Mouse (Mus musculus) cerebellum, postnatal 25 days (tissue): ENCODE measurements around the gene Spaca7.
A peak's percentile ranks its signal among the peaks of the same experiment; 100 is the strongest.
"Not testable (repeated sequence)": the region's sequence is repeated elsewhere in the genome, so short reads cannot be mapped to it uniquely, and the experiment has no call there.

Source experiments
- DNase-seq, 2 experiments: peaks; one replicate each; pipeline ENCODE4 v3.0.0; 2021; ENCODE audit warnings: mixed read lengths in 2 of 2

The Spaca7 gene

GRCm38 (mm10) chr8:12572814-12573534, at the start of gene Spaca7:
Gene Spaca7 (plus strand): TSS chr8:12573029.
- DNase-seq = no peak

- DNase-seq = no peak
Observed at GRCm38 (mm10) chr8:12524279-12524678, 48.5 kb upstream of the Spaca7 start.

- no peak for DNase-seq
Observed at GRCm38 (mm10) chr8:12528659-12529058, 44.2 kb upstream of the Spaca7 start.

GRCm38 (mm10) chr8:12535617-12536016, 37.2 kb upstream of the Spaca7 start:
- peak in 1 of 2 experiments; percentile 17 for DNase-seq

GRCm38 (mm10) chr8:12536306-12536705, 36.5 kb upstream of the Spaca7 start:
- no peak for DNase-seq

GRCm38 (mm10) chr8:12545236-12545635, 27.6 kb upstream of the Spaca7 start:
- no peak for DNase-seq

GRCm38 (mm10) chr8:12545671-12546070, 27.2 kb upstream of the Spaca7 start:
- no peak for DNase-seq

- no peak for DNase-seq
Observed at GRCm38 (mm10) chr8:12547466-12548220, 25.2 kb upstream of the Spaca7 start.

- DNase-seq = no peak
Observed at GRCm38 (mm10) chr8:12548255-12548654, 24.6 kb upstream of the Spaca7 start.

GRCm38 (mm10) chr8:12548680-12549079, 24.1 kb upstream of the Spaca7 start:
- DNase-seq = no peak

GRCm38 (mm10) chr8:12555515-12556145, 17.2 kb upstream of the Spaca7 start:
- no peak for DNase-seq

- DNase-seq = no peak
Observed at GRCm38 (mm10) chr8:12558786-12559185, 14.0 kb upstream of the Spaca7 start.

GRCm38 (mm10) chr8:12561403-12561960, 11.3 kb upstream of the Spaca7 start:
- peak; percentile 45 to 66 for DNase-seq

- DNase-seq = peak; percentile 30 to 48
Observed at GRCm38 (mm10) chr8:12564307-12564706, 8.5 kb upstream of the Spaca7 start.

GRCm38 (mm10) chr8:12565488-12565887, 7.3 kb upstream of the Spaca7 start:
- no peak for DNase-seq

- DNase-seq = no peak
Observed at GRCm38 (mm10) chr8:12566509-12566908, 6.3 kb upstream of the Spaca7 start.

GRCm38 (mm10) chr8:12576003-12576402, 3.2 kb downstream of the Spaca7 start:
- no peak for DNase-seq

- DNase-seq = no peak
Observed at GRCm38 (mm10) chr8:12576739-12577138, 3.9 kb downstream of the Spaca7 start.

GRCm38 (mm10) chr8:12579339-12579999, 6.6 kb downstream of the Spaca7 start:
- not testable (repeated sequence) for DNase-seq

- no peak for DNase-seq
Observed at GRCm38 (mm10) chr8:12583785-12584184, 11.0 kb downstream of the Spaca7 start.

GRCm38 (mm10) chr8:12607223-12607622, 34.4 kb downstream of the Spaca7 start:
- DNase-seq = peak; percentile 84 to 88

- DNase-seq = no peak
Observed at GRCm38 (mm10) chr8:12608810-12609209, 36.0 kb downstream of the Spaca7 start.
